Mouse (Mus musculus) small intestine, adult 2 months (tissue): ENCODE measurements at regions not wholly inside any gene's neighbourhood (a gene's known extent, or its start where the extent isn't known, plus 50 kb on each side); places are given as distances from the start of the nearest gene placed in this dataset.

Source experiments
- CTCF ChIP-seq: fragments of 200-500 bp; IDR thresholded peaks from 2 replicates; pipeline ENCODE4 v1.5.1; 2012; ENCODE audit warnings: low read depth, mild to moderate bottlenecking, control low read depth, inconsistent platforms, low read length, moderate library complexity, mixed read lengths; ENCODE audit not compliant: insufficient replicate concordance, insufficient read length; ENCODE audit errors: extremely low read depth
- POLR2A ChIP-seq: fragments of 200-500 bp; IDR thresholded peaks from 2 replicates; pipeline ENCODE4 v1.6.1; 2012; ENCODE audit warnings: low read depth, mild to moderate bottlenecking, control low read depth, inconsistent platforms, low read length, moderate library complexity

- TF ChIP-seq CTCF (no peak), POLR2A (no peak)
These were observed 778.2 kb upstream of the Lrrc6 start for GRCm38 (mm10) chr15:67278869-67279268.
